Mouse (Mus musculus) spleen, adult 2 months (tissue): ENCODE measurements at regions not wholly inside any gene's neighbourhood (a gene's known extent, or its start where the extent isn't known, plus 50 kb on each side); places are given as distances from the start of the nearest gene placed in this dataset.

Experiments used
- CTCF ChIP-seq: fragments of 200-500 bp; IDR thresholded peaks from 2 replicates; pipeline ENCODE4 v1.5.1; 2011; ENCODE audit warnings: mild to moderate bottlenecking, inconsistent platforms; ENCODE audit not compliant: insufficient read depth, insufficient read length, insufficient replicate concordance; ENCODE audit errors: extremely low read depth
- POLR2A ChIP-seq: fragments of 200-500 bp; IDR thresholded peaks from 2 replicates; pipeline ENCODE4 v1.6.1; 2011; ENCODE audit warnings: low read depth, low read length, inconsistent platforms

GRCm38 (mm10) chr3:105375383-105375782 is 76.7 kb upstream of the Kcnd3 start:
- TF ChIP-seq POLR2A (no peak), CTCF (no peak)
